Mouse (Mus musculus): ENCODE measurements around the gene Asb16. TPM values are rescaled to one million over a fixed set of nuclear protein-coding genes. Genes with fewer than 3 reads are reported as not detected.
A peak's percentile ranks its signal among the peaks of the same experiment; 100 is the strongest.

Gene Asb16
- polyA plus RNA-seq, 1 experiment from 2014 or later = 0.04 TPM

- 59% methylated on average over 35 of the region's 38 CpGs for WGBS (ENCODE audit: insufficient replicate concordance)
- H3K27ac ChIP-seq (ENCODE audit: low read length) = peak overlapping the region; percentile 8; the same call in 1 of the 2 replicates
- peaks cover 67% of the 10 kb centered on the region for H3K36me3 ChIP-seq (ENCODE audit: control insufficient read depth, insufficient read depth)
- H3K9me3 ChIP-seq (replicated peaks; ENCODE audit: control insufficient read depth, low read length) = no peaks in the 10 kb centered on the region
- H3K4me3 ChIP-seq (ENCODE audit: low read depth, low read length) = no peak overlapping the region
- H3K4me1 ChIP-seq (ENCODE audit: control insufficient read depth, low read depth, low read length) = peaks cover 45% of the 10 kb centered on the region
- ATAC-seq (ENCODE audit: low read depth) = no peak
- no peaks in the 10 kb centered on the region for H3K27me3 ChIP-seq (ENCODE audit: control insufficient read depth, insufficient read depth, low read depth, low read length)
- H3K4me2 ChIP-seq (ENCODE audit: low read depth, low read length) = peak overlapping the region; percentile 77
- no peak overlapping the region for H3K9ac ChIP-seq (ENCODE audit: low read depth, low read length)
These were observed 42.5 kb downstream of the Asb16 start for GRCm38 (mm10) chr11:102310768-102311695.

DNA sequence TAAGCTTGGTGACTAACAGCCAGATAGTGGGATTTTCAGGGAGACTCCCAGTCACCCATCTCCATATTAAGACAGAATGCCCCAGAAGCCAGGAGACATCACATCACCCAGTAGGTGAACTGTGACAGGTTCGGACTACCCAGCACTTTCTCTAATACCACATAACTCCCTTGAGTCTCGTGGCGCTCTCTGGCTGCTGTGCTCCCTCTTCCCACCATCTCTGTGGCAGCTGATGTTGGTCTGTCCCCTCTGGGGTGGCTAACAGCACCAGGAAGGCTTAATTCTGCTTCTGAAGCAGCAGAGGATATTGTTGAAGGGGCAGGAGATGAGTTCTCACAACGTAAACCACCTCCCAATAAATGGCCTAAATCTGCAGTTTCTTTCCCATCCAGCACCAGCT lies 43.4 kb downstream of the Asb16 start:
- Histone ChIP-seq H3K36me3 (ENCODE audit: control insufficient read depth, insufficient read depth) (peaks cover 58% of the 10 kb centered on the region), H3K27ac (ENCODE audit: low read length) (0 out of 2 replicates have a peak overlapping the region, but pooled peaks have one; percentile 1), H3K27me3 (ENCODE audit: control insufficient read depth, insufficient read depth, low read depth, low read length) (no peaks in the 10 kb centered on the region), H3K4me3 (ENCODE audit: low read depth, low read length) (no peak overlapping the region), H3K4me1 (ENCODE audit: control insufficient read depth, low read depth, low read length) (peaks cover 49% of the 10 kb centered on the region), H3K9me3 (replicated peaks; ENCODE audit: control insufficient read depth, low read length) (no peaks in the 10 kb centered on the region), H3K4me2 (ENCODE audit: low read depth, low read length) (no peak overlapping the region), H3K9ac (ENCODE audit: low read depth, low read length) (no peak overlapping the region)
- no peak for ATAC-seq (ENCODE audit: low read depth)
- 91% methylated on average over 4 of the region's 4 CpGs for WGBS (ENCODE audit: insufficient replicate concordance)

- no peak overlapping the region for H3K27ac ChIP-seq (ENCODE audit: low read length)
- H3K9me3 ChIP-seq (replicated peaks; ENCODE audit: control insufficient read depth, low read length) = no peaks in the 10 kb centered on the region
- no peak overlapping the region for H3K4me2 ChIP-seq (ENCODE audit: low read depth, low read length)
- ATAC-seq (ENCODE audit: low read depth) = no peak
- H3K4me1 ChIP-seq (ENCODE audit: control insufficient read depth, low read depth, low read length) = peaks cover 49% of the 10 kb centered on the region
- WGBS (ENCODE audit: insufficient replicate concordance) = 80% methylated on average over 6 of the region's 6 CpGs
- H3K36me3 ChIP-seq (ENCODE audit: control insufficient read depth, insufficient read depth) = peaks cover 52% of the 10 kb centered on the region
- no peak overlapping the region for H3K4me3 ChIP-seq (ENCODE audit: low read depth, low read length)
- 0 out of 2 replicates have a peak overlapping the region, but pooled peaks have one; percentile 6 for H3K9ac ChIP-seq (ENCODE audit: low read depth, low read length)
- H3K27me3 ChIP-seq (ENCODE audit: control insufficient read depth, insufficient read depth, low read depth, low read length) = no peaks in the 10 kb centered on the region
These were observed 44.0 kb downstream of the Asb16 start for GRCm38 (mm10) chr11:102312586-102312985.

DNA sequence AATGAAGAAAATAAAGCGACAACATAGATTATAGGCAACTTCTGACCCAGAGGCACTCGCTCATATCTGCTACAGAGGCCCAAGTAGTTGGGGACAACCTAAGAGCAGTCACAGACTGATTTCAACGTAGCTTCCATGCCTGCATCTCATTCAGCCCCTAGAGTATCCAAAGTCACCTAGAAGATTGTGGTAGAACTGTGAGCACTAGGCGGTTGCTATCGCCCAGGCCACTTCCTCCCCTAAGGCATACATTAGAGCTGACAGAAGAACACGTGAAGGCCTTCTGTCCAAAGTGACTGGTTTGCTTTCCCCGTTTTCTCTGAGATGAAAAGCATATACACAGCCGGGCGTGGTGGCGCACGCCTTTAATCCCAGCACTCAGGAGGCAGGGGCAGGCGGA lies 45.8 kb downstream of the Asb16 start:
- Histone ChIP-seq H3K9me3 (replicated peaks; ENCODE audit: control insufficient read depth, low read length) (no peaks in the 10 kb centered on the region), H3K36me3 (ENCODE audit: control insufficient read depth, insufficient read depth) (peaks cover 45% of the 10 kb centered on the region), H3K4me3 (ENCODE audit: low read depth, low read length) (no peak overlapping the region), H3K4me1 (ENCODE audit: control insufficient read depth, low read depth, low read length) (peaks cover 41% of the 10 kb centered on the region), H3K9ac (ENCODE audit: low read depth, low read length) (no peak overlapping the region), H3K4me2 (ENCODE audit: low read depth, low read length) (no peak overlapping the region), H3K27me3 (ENCODE audit: control insufficient read depth, insufficient read depth, low read depth, low read length) (no peaks in the 10 kb centered on the region), H3K27ac (ENCODE audit: low read length) (no peak overlapping the region)
- 77% methylated on average over 12 of the region's 12 CpGs for WGBS (ENCODE audit: insufficient replicate concordance)
- ATAC-seq (ENCODE audit: low read depth) = no peak

DNA sequence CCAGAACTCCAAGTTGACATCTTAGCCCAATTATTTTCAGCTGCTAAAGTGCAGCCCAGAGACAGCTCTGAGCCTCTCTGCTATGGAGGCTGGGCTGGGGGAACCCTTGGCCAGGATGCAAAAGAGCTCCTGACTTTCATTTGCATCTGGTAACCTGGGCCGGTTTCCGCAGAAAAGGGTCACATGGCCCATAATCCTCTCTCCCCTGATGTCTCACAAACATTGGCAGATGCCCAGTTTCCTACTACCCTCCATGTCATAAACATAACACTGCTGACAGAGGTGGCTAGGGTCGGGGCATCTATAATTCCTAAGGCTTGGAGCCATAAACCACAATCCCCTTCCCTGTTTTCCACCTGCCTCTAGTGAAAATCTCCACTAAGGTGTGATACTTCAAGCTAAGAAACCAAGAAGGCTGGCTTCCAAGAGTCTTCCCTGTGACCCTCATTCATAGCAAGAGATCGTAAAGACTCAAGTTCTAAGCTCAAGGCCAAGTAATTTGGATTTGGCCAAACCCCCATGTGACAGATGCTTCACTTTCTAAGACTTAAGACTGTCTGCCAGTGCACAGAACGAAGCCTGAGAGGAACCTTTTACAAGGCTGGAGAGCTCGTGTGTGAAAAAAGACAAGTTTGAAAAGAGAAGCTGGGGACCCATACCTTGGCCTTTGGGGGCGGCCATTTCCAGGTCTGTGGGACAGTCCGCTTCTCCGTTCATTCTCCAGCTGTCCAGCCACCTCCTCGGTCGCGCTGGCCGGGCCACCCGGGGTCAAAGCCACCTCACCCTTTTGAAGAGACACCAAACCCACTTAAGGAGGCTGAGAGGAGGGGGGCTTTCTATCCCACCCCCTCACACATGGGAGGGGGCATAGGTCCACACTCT lies 47.4 kb downstream of the Asb16 start:
- no peak for ATAC-seq (ENCODE audit: low read depth)
- 11% methylated on average over 14 of the region's 14 CpGs for WGBS (ENCODE audit: insufficient replicate concordance)
- no peaks in the 10 kb centered on the region for H3K9me3 ChIP-seq (replicated peaks; ENCODE audit: control insufficient read depth, low read length)

GRCm38 (mm10) chr11:102316572-102317297 lies 48.2 kb downstream of the Asb16 start:
- ATAC-seq (ENCODE audit: low read depth) = peak; percentile 77
- WGBS (ENCODE audit: insufficient replicate concordance) = under 1% methylated on average over 63 of the region's 80 CpGs
- Histone ChIP-seq H3K27me3 (ENCODE audit: control insufficient read depth, insufficient read depth, low read depth, low read length) (peaks cover 3% of the 10 kb centered on the region), H3K9me3 (replicated peaks; ENCODE audit: control insufficient read depth, low read length) (no peaks in the 10 kb centered on the region), H3K4me1 (ENCODE audit: control insufficient read depth, low read depth, low read length) (peaks cover 30% of the 10 kb centered on the region), H3K36me3 (ENCODE audit: control insufficient read depth, insufficient read depth) (peaks cover 35% of the 10 kb centered on the region), H3K9ac (ENCODE audit: low read depth, low read length) (peak overlapping the region; percentile 100), H3K27ac (ENCODE audit: low read length) (peak overlapping the region; percentile 98), H3K4me3 (ENCODE audit: low read depth, low read length) (peak overlapping the region; percentile 99), H3K4me2 (ENCODE audit: low read depth, low read length) (peak overlapping the region; percentile 100)

More for the DNA sequence above, 47.4 kb downstream of the Asb16 start:
- peaks cover under 1% of the 10 kb centered on the region; the same call in 1 of the 2 replicates for H3K27me3 ChIP-seq (ENCODE audit: control insufficient read depth, insufficient read depth, low read depth, low read length)
- H3K4me1 ChIP-seq (ENCODE audit: control insufficient read depth, low read depth, low read length) = peaks cover 36% of the 10 kb centered on the region
- H3K36me3 ChIP-seq (ENCODE audit: control insufficient read depth, insufficient read depth) = peaks cover 35% of the 10 kb centered on the region
- peak overlapping the region; percentile 85 for H3K9ac ChIP-seq (ENCODE audit: low read depth, low read length)
- peak overlapping the region; percentile 100 for H3K4me2 ChIP-seq (ENCODE audit: low read depth, low read length)
- H3K4me3 ChIP-seq (ENCODE audit: low read depth, low read length) = peak overlapping the region; percentile 99
- peak overlapping the region; percentile 78 for H3K27ac ChIP-seq (ENCODE audit: low read length)

DNA sequence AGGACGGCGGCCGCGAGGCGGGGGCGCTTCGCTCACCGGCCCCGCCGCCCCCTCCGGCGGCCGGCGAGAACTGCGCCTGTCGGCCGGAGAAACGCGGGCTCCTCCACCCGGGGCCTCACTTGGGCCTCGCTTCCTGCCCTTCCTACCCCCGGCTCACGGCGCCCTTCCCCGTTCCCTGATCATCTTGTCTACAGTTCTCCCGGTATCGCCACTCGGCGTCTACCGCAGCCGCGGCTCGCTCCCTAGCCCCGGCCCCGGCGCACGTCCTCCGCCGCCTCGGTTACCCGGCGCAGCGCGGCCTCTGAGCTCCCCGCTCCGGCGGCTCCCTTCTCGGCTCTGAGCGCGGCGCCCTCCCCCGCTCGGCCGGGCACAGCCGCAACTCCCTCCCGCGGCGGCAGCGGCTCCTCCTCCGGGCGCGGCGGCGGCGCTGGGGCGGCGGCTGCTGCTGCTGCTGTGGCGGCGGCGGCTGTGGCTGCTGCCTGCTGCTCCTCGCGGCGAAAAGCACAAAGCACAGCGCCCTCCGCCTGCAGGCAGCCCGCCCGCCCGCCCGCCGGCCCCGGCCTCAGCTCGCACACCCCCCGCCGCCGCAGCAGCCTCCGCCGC lies 48.9 kb downstream of the Asb16 start:
- Histone ChIP-seq H3K9ac (ENCODE audit: low read depth, low read length) (peak overlapping the region; percentile 100), H3K27me3 (ENCODE audit: control insufficient read depth, insufficient read depth, low read depth, low read length) (peaks cover 5% of the 10 kb centered on the region), H3K27ac (ENCODE audit: low read length) (peak overlapping the region; percentile 98), H3K36me3 (ENCODE audit: control insufficient read depth, insufficient read depth) (peaks cover 28% of the 10 kb centered on the region), H3K4me3 (ENCODE audit: low read depth, low read length) (peak overlapping the region; percentile 99), H3K4me1 (ENCODE audit: control insufficient read depth, low read depth, low read length) (peaks cover 30% of the 10 kb centered on the region), H3K4me2 (ENCODE audit: low read depth, low read length) (peak overlapping the region; percentile 100), H3K9me3 (replicated peaks; ENCODE audit: control insufficient read depth, low read length) (no peaks in the 10 kb centered on the region)
- peak; percentile 23 for ATAC-seq (ENCODE audit: low read depth)
- under 1% methylated on average over 81 of the region's 87 CpGs for WGBS (ENCODE audit: insufficient replicate concordance)

Measured in liver, embryonic 16.5 days (tissue).